Mouse (Mus musculus) midbrain, embryonic 11.5 days (tissue): ENCODE results near the gene Ccdc149. TPM values are rescaled to one million over a fixed set of nuclear protein-coding genes. Genes with fewer than 3 reads are reported as not detected.

Experiments
- ATAC-seq: fragments of 200-750 bp; cut with Nextera tagmentation; 2 replicates; pipeline ENCODE4 v1.8.0; 2017; ENCODE audit warnings: moderate TSS enrichment, moderate library complexity; ENCODE audit not compliant: low FRiP score
- DNase-seq: peaks from one replicate; pipeline ENCODE4 v3.0.0; 2015; ENCODE audit warnings: low spot score; ENCODE audit errors: missing footprints
- H3K27ac ChIP-seq: fragments of 300-500 bp; sonication (generic); 2 replicates; pipeline ENCODE4 v1.5.1; 2014; ENCODE audit warnings: low read depth, low read length
- H3K27me3 ChIP-seq: fragments of 300-500 bp; sonication (generic); 2 replicates; pipeline ENCODE4 v1.6.1; 2014; ENCODE audit warnings: mild to moderate bottlenecking, low read length, moderate library complexity, mixed read lengths; ENCODE audit not compliant: control insufficient read depth, insufficient read depth
- H3K36me3 ChIP-seq: fragments of 300-500 bp; sonication (generic); 2 replicates; pipeline ENCODE4 v1.6.1; 2014; ENCODE audit warnings: mild to moderate bottlenecking, low read length, moderate library complexity, mixed read lengths; ENCODE audit not compliant: control insufficient read depth, insufficient read depth
- H3K4me1 ChIP-seq: fragments of 300-500 bp; sonication (generic); 2 replicates; pipeline ENCODE4 v1.6.1; 2014; ENCODE audit warnings: low read length; ENCODE audit not compliant: control insufficient read depth, insufficient read depth
- H3K4me2 ChIP-seq: fragments of 300-500 bp; sonication (generic); 2 replicates; pipeline ENCODE4 v1.6.1; 2014; ENCODE audit warnings: mild to moderate bottlenecking, moderate library complexity
- H3K4me3 ChIP-seq: fragments of 300-500 bp; sonication (generic); 2 replicates; pipeline ENCODE4 v1.5.1; 2014; ENCODE audit warnings: low read depth, low read length
- H3K9ac ChIP-seq: fragments of 300-500 bp; sonication (generic); 2 replicates; pipeline ENCODE4 v1.6.1; 2014; ENCODE audit warnings: low read length
- H3K9me3 ChIP-seq: fragments of 300-500 bp; sonication (generic); 2 replicates; pipeline ENCODE4 v1.6.1; 2016; ENCODE audit warnings: low read length; ENCODE audit not compliant: control insufficient read depth
- WGBS: fragments of 180-500 bp; shearing (Covaris S2); extraction: QIAGEN DNeasy Blood & Tissue Kit; methylation state at CpG from one replicate; pipeline ENCODE4 v1.1.7; 2014; 5-methylcytosine and 5-hydroxymethylcytosine counted together
- polyA plus RNA-seq: library from polyadenylated mRNA; unstranded; fragments of >200 nt; fragmentation: Nextera tagmentation; extraction: Ambion mirVana; gene quantifications from 2 replicates; pipeline ENCODE4 v1.2.1, GENCODE M21; 2014

Ccdc149 gene
- polyA plus RNA-seq, 1 experiment from 2014 or later = 2.4 TPM

DNA sequence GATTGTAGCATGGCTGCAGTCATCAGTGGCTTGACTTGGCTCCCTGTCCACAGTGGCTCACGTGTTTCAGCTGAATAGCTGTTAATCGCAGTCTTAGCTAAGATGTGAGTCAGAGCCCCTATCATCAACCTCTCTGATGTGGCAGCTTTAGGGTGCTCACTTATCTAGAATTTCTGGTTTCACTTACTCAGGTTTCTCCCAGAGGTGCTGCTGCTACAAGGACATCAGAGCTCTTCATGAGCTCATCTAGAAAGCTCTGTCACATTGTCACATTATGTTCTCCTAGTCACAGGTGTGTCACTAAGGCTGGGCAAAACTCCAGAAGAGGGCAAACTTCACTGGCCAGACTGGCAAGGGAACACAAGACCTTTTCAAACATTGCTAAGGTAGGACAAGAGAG, 132.2 kb downstream of the Ccdc149 start:
- Histone ChIP-seq H3K27ac (no peak overlapping the region), H3K27me3 (no peaks in the 10 kb centered on the region), H3K4me1 (no peaks in the 10 kb centered on the region), H3K4me2 (no peak overlapping the region), H3K4me3 (no peak overlapping the region), H3K9me3 (no peaks in the 10 kb centered on the region), H3K9ac (no peak overlapping the region), H3K36me3 (no peaks in the 10 kb centered on the region)
- DNase-seq = no peak
- no peak for ATAC-seq
- WGBS = 86% methylated on average over 2 of the region's 2 CpGs

DNA sequence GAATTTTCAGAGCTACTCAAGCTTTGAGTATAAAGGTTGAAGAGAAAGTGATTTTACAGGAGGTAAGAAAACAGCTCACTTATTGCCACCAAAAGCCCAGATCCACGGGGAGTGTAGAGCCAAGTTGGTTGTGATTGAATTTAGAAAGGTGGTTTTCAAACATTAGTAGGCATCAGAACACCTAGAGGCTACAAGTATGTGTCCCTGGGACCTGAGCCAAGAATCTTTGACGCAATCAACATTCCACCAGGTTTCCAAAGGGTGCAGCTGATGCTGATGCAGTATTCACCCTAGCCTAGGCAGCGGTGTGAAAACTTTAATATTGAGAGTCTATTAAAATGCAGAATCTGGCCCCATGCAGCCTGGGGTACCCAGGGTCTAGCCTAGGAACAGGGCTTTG, 135.7 kb downstream of the Ccdc149 start:
- ATAC-seq (no peak), DNase-seq (no peak)
- Histone ChIP-seq H3K4me1 (no peaks in the 10 kb centered on the region), H3K27ac (no peak overlapping the region), H3K36me3 (no peaks in the 10 kb centered on the region), H3K27me3 (no peaks in the 10 kb centered on the region), H3K9me3 (no peaks in the 10 kb centered on the region), H3K4me3 (no peak overlapping the region), H3K4me2 (no peak overlapping the region), H3K9ac (no peak overlapping the region)
- 88% methylated on average over 3 of the region's 3 CpGs for WGBS

DNA sequence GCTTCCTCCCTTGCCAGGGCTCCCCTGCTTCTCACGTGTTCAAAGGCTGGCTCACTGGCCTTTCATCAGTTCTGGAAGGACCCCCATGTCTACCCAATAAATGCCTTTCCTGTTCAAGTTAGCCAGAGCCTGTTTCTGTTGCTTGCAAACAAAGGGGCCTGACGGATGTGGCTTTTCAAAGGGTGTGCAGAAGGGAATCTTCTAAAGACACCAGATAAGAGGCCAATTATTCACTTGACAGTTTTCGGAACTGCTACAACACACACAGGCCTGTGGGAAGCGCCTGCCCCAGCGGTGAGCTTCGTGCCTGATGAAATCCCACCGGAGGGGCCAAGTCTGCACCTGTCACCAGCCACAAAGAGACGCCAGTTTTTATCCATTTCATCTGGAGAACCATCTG, 139.2 kb downstream of the Ccdc149 start:
- H3K4me2 ChIP-seq = no peak overlapping the region
- 35% methylated on average over 8 of the region's 8 CpGs for WGBS
- H3K4me1 ChIP-seq = no peaks in the 10 kb centered on the region
- H3K4me3 ChIP-seq = no peak overlapping the region
- H3K9ac ChIP-seq = no peak overlapping the region
- no peaks in the 10 kb centered on the region for H3K27me3 ChIP-seq
- no peak overlapping the region for H3K27ac ChIP-seq
- H3K9me3 ChIP-seq = no peaks in the 10 kb centered on the region
- DNase-seq (no peak), ATAC-seq (no peak)
- no peaks in the 10 kb centered on the region for H3K36me3 ChIP-seq

Other genes with a start within 250 kb of the Ccdc149 start
- 0.74 and 0.75 TPM in 2 replicates for gene Sod3, start 107.7 kb downstream of the Ccdc149 start, polyA plus RNA-seq
- gene Lgi2, start 94.9 kb upstream of the Ccdc149 start, polyA plus RNA-seq = 0.92 and 1.3 TPM in 2 replicates
- 8.0 and 8.7 TPM in 2 replicates for gene Sepsecs, start 198.2 kb upstream of the Ccdc149 start, polyA plus RNA-seq